Mouse (Mus musculus): ENCODE data around the gene Fzd9. TPM values are rescaled to one million over a fixed set of nuclear protein-coding genes. Genes with fewer than 3 reads are reported as not detected.
"Not testable (repeated sequence)": the region's sequence is repeated elsewhere in the genome, so short reads cannot be mapped to it uniquely, and the experiment has no call there.

The Fzd9 gene
- total RNA-seq, 4 experiments from 2014 or later = 1.3 to 1.9 (median 1.6) TPM

DNA sequence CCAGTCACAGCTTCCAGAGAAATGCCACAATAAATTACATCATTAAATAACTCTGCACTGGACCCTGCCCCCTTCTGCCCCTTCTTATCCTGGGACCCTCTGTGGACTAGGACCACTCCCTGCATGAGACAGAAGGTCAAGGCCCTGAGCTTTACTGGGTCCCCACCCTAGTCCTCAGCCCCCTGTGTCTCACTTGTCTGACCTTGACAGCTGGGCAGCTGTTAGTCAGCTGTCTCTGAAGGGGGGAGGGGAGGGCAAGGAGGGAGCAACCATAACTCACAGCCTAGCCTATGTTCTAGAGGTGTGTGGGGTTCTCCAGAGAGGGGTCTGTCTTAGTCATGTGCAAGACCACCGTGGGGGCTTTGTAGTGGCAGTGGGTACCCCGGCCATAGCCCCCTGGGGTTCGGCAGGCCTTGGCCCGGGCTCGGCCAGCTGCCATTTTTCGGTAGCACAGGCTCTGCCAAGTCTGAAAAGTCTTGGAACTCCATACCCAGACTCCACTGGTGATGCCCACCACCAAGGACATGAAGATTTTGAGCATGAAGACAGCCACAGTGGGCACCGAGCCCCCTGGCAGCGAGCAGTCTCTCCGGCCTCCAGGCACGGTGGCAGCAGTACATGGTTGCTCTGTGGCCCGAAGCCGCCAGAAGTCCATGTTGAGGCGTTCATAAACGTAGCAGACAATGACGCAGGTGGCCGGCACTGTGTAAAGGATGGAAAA lies 1.9 kb downstream of the Fzd9 start:
- DNase-seq (ENCODE audit: low spot score) = no peak

DNA sequence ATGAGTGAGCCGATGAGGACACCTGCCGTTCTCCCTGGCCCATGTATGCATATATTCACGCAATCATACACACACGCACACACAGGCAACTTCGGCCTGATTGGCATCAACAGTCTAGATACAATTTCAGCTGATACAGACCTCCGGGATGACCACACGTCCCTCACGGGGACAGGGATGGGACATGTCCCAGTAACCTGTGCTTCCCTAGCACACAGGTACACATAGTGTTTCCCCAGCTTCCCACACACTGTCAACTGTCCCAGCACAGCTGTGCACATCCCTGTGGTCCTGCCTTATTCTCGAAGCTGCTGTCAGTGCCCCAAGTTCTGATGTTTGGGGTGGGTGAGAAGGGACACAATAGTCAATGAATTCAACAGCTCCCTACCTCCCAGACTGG lies 3.7 kb downstream of the Fzd9 start:
- DNase-seq (ENCODE audit: low spot score) = no peak

DNA sequence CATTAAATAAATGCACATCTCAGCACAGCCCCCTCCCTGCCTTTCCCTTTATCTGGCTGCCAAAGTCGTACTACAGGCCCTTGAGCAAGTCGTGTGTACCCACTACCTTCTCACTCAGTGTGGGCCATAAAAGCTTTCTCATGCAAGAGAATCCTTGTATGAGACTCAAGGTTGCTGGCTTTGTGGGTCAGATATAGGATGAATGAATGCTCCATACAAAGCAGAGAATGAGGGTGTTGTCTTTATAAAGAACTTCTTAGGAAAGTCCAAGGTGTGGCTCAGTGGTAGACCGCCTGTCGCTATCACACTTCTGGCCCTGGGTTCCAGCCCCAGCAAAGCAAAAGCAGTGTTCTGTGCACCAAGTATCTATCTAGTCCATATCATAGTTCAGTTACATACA lies 4.5 kb downstream of the Fzd9 start:
- no peak for DNase-seq (ENCODE audit: low spot score)

DNA sequence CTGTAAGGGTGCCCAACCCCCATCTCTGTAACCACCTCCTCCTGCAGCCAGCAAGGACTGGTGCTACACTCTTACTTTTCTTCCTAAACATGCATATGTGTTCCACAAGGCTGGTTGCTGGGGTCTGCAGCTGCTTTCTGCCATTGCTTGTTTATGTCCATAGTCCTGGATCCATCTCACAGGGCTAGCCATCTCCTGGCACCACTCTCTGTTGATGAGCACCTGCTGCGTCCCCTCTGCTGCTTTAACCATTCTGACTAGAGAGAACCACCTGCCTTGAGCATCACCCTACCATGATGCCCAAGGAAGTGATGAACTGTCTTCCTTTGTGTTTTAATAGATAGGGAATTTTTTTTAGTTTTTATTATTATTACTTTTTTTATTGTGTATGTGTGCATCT lies 7.9 kb downstream of the Fzd9 start:
- DNase-seq (ENCODE audit: low spot score) = no peak

DNA sequence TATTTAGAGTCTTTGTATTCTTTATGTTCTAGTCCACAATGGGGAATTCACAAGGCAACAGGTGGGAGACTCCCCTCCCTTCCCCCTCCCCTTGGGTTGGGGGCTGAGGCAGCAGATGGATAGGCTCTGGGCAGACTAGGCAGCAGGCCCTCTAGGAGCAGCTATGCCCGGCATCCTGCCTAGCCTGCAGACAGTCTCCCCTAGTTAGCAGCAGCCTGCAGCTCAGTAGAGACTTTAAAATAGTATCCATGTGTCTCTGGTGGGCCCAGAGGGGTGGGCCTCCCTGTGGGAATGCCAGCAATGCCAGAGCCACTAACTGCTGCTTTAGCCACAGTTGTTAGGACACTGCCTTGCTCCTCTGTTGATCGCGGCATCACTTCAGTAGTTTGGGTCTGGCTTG lies 8.4 kb downstream of the Fzd9 start:
- no peak for DNase-seq (ENCODE audit: low spot score)

DNA sequence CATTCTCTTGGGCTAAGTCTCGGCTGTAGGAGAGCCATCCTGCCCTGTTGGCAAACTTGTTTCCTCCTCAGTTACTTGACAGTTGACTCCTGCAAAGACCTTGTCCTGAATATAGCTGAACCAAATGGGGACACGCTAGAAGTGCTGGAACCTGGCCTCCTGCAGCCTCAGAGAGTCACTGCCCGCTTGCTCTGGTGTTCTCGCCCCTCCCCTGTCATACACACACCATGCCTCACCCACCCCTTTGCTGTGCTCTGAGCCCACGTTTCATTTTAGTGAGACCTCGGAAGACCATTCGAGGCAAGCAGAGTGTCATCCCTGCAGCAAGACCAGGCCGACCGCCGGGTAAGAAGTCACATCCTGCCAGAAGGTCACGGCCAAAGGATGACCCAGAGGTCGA lies 8.9 kb downstream of the Fzd9 start:
- no peak for DNase-seq (ENCODE audit: low spot score)

DNA sequence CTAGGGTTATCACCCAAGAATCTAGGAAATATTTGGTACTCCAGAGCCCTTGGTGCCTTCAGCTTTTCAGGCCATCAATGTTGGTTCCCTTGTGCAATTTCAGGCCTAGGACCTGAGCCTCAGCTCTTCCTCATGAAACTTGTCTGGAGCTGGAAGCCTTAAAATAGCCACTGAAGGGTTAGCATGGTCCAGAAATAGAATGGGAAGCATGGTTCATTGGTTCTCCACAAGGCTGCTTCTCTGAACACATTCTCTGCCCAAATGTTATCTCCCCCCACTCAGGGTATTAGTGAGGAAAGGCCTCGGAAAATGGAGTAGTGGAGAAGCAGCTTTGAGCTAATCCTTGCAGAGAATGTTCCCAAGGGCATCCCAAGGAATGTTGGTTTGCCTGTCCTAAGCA lies 9.6 kb downstream of the Fzd9 start:
- no peak for DNase-seq (ENCODE audit: low spot score)

DNA sequence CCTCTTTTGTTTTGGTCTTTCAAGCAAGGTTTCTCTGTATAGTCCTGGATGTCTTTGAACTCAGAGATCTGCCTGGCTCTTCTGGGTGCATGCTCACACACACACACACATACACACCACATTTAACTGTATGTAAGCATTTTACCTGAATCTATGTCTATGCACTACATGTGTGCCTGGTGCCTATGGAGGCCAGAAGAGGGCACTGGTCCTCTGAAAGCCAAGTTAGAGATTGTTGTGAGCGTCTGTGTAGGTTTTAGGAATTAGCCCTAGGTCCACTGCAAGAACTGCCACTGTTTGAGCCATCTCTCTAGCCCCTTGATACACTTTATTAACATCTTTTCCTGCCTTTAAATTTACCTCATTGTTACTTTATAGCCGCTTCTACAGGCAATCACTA lies 12.2 kb downstream of the Fzd9 start:
- no peak for DNase-seq (ENCODE audit: low spot score)

DNA sequence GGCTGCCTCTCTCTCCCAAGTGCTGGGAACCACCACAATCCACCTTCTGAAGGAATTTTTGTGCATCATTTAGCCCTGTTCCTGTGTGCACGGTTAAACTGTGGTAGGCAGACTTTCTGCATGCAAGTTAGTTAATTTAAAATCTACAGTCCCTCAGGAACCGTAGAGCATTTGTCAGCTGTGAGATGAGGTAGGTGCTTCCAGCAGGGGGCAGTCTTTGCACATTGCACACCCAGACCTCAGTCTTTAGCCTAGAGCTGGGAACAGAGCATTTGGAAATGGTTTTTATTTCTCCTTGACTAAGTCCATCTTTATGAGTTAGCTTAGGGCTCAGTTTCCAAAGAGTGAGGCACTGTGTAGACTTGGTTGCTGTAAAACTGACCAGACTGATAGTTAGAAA lies 14.5 kb downstream of the Fzd9 start:
- DNase-seq (ENCODE audit: low spot score) = peak; percentile 62

DNA sequence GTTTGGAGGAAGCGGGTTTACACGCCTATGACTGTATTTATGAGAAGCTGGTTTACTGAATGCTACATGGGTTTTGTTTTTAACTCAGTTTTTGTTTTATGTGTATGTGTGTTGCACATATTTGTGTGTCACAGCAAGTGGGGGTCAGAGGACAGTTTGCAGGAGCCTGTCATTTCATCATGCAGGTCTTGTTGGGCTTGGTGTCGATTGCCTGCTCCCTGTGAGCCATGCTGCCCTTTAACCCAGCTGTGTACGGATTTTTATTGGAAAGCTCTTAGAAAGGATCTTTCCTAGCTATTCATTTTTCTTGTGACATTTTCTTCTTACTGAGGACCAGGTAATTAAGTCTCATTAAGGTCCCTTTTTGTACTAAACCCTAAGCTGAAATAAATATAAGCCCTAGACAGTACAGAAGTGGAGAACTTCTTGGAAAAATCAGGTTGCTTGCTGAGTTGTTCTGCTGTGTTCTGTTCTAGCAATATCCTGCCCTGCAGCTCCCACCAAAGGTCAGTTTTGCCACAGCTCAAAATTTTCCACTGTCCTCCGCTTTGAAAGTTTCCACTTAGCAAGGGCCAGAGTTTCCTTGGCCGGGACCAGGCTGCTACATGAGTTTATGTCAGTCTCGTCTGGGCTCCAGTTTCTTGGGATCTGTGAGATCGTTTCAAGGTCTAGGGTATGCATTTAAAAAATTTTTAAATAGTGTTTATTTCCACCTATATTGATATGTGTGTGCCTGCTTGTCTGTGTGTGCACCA lies 17.7 kb downstream of the Fzd9 start:
- no peak for DNase-seq (ENCODE audit: low spot score)

DNA sequence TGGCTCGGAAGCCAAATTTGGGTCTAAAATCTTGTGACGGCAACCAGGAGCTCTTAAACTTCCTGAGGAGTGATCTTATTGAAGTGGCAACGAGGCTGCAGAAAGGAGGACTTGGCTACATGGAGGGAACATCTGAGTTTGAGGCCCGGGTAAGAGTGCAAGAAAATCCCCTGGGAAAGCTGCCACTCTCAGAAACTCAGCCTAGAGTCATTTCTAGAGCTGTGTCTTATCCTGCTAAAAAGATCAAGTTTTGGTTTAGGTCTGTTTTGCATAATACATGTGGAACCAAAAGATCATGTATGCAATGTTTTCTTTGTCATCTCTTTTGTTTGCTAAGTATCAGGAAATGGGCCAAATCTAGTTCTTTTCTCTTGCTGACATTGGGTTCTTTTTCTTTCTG lies 20.8 kb downstream of the Fzd9 start:
- DNase-seq (ENCODE audit: low spot score) = no peak

DNA sequence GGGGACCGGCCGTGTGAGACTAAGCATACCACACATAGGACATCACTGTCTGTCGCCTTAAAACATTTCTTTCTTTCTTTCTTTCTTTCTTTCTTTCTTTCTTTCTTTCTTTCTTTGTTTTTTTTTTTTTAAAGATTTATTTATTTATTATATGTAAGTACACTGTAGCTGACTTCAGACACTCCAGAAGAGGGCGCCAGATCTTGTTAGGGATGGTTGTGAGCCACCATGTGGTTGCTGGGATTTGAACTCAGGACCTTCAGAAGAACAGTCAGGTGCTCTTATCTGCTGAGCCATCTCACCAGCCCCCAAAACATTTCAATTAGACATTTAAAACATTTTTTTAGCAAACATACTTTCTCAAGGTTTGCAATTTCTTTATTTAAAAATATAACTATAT lies 25.2 kb downstream of the Fzd9 start:
- not testable (repeated sequence) for DNase-seq (ENCODE audit: low spot score)

DNA sequence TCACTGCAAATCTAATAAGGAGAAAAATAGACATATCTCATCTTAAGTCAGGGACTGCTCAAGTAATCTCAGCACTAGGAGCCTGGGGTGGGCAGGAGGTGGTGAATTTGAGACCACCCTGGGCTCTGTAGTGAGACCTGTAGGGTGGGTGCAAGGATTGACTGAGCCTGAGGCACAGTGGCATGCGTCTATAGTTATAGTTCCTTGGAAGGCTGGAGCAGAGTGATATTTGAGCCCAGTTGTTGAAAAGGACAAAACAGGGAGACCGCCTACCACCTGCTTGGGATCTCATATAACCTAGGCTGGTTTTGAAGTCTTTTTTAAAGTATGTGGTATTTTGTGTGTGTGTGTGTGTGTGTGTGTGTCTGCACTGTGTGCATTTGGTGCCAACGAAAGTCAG lies 26.9 kb downstream of the Fzd9 start:
- DNase-seq (ENCODE audit: low spot score) = no peak

DNA sequence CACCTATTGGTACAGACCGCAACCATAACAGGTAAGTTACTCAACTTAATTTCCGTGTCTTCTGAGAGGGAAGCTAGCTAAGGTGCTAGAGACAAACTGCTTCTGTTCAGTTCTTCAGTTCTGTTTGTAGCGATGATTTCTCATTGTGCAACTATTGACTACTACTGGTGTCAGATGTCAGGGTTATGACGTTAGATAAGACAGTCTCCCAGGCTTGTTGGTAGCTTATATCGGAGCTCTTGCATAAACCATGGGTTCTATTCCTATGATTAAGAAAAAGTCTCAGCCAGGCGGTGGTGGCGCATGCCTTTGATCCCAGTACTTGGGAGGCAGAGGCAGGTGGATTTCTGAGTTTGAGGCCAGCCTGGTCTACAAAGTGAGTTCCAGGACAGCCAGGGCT lies 29.0 kb downstream of the Fzd9 start:
- DNase-seq (ENCODE audit: low spot score) = no peak

DNA sequence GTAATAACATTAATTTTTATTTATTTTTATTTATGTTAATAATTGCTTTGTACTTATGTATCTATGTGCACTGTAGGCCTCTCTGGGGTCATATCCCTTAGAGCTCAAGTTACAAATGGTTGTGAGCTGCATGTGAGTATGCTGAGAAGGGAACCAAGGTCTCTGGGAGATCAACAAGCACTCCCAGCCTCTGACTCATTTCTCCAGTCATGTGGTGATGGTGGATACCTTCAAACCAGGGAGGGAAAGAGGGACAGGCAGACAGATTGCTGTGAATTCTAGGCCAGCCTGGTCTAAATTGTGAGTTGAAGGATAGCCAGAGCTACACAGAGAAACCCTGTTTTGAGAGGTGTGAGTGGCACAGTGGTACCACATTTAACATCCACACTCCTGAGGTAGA lies 30.1 kb downstream of the Fzd9 start:
- no peak for DNase-seq (ENCODE audit: low spot score)

DNA sequence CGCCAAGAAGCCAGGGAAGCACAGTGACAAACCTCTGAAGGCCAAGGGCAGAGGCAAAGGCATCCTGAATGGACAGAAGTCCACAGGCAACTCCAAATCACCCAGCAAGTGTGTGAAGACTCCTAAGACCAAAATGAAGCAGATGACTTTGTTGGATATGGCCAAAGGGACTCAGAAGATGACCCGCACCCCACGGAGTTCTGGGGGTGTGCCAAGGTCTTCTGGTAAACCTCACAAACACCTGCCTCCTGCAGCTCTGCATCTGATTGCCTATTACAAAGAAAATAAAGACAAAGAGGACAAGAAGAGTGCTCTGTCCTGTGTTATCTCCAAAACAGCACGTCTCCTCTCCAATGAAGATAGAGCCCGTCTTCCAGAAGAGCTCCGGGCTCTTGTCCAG lies 34.2 kb downstream of the Fzd9 start:
- no peak for DNase-seq (ENCODE audit: low spot score)

DNA sequence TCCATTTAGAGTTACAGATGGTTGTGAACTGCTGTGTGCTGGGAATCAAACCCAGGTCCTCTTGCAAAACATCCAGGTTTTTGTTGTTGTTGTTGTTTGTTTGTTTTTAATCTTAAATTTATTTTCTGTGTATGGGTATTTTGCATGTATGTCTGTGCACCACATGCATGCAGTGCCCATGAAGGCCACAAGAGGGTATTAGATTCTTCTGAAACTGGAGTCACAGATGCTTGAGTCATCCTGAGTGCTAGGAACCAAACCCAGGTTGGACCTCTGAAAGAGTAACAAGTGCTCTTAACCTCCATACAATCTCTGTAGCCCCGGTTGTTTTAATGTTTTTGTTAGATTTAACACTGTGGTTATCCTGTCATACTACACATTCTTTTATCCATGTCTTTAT lies 42.8 kb downstream of the Fzd9 start:
- no peak for DNase-seq (ENCODE audit: low spot score)

DNA sequence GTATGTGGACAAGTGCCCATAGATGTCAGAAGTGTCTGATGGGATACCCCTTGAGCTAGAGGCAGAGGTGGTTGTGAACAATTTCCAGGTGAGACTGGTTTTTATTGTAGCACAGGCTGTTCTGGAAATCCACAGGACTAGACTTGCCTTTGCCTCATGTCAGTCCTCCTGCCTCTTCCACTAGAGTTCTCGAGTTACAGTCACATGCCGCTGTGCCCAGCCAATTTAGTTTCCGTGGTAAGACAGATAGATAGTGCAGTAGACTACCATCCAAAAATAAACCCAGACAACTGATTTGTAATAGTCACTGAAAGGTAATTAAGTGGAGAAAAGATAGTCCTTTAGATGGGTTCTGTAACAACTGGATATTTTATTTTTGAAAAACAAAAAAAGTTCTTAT lies 48.3 kb downstream of the Fzd9 start:
- DNase-seq (ENCODE audit: low spot score) = peak; percentile 49

Small RNAs within 50 kb of the gene (microRNA-seq; reads per million reads assigned to microRNA genes)
- not detected for gene Gm25315

Other genes starting within 250 kb of the Fzd9 start
- 10 to 100 TPM; 67.0 to 71.0 (median 70.2) TPM for gene Abhd11, start 242.1 kb downstream of the Fzd9 start, total RNA-seq (2022)
- gene Stx1a, start 227.7 kb downstream of the Fzd9 start, total RNA-seq (2022) = 1 to 10 TPM in 3 of 4 experiments, under 1 TPM in 1; 0.88 to 2.4 (median 1.2) TPM
- gene Dnajc30, start 187.0 kb downstream of the Fzd9 start, total RNA-seq (2022) = 10 to 100 TPM; 43.8 to 49.3 (median 45.5) TPM
- gene Bud23, start 186.3 kb downstream of the Fzd9 start, total RNA-seq (2022) = 10 to 100 TPM; 18.0 to 31.3 (median 23.7) TPM
- under 1 TPM; 0.37 to 0.57 (median 0.47) TPM for gene Vps37d, start 173.0 kb downstream of the Fzd9 start, total RNA-seq (2022)
- 10 to 100 TPM; 18.0 to 39.9 (median 21.3) TPM for gene Mlxipl, start 161.3 kb downstream of the Fzd9 start, total RNA-seq (2022)
- 10 to 100 TPM in 3 of 4 experiments, 1 to 10 TPM in 1; 9.6 to 14.0 (median 10.7) TPM for gene Tbl2, start 101.6 kb downstream of the Fzd9 start, total RNA-seq (2022)
- 10 to 100 TPM; 39.8 to 47.6 (median 44.6) TPM for gene Bcl7b, start 82.9 kb downstream of the Fzd9 start, total RNA-seq (2022)
- gene Baz1b, start 64.0 kb downstream of the Fzd9 start, total RNA-seq (2022) = 10 to 100 TPM; 40.4 to 48.7 (median 43.6) TPM
- under 1 TPM in 3 of 4 experiments, not detected in 1; 0.24 to 0.94 (median 0.90) TPM for gene Fkbp6, start 98.8 kb upstream of the Fzd9 start, total RNA-seq (2022)
- under 1 TPM in 1 of 4 experiments, not detected in 3; 0.28 TPM for gene Trim50, start 102.1 kb upstream of the Fzd9 start, total RNA-seq (2022)
- 10 to 100 TPM; 11.4 to 15.1 (median 13.3) TPM for gene Nsun5, start 118.7 kb upstream of the Fzd9 start, total RNA-seq (2022)
- gene Pom121, start 143.3 kb upstream of the Fzd9 start, total RNA-seq (2022) = 10 to 100 TPM in 3 of 4 experiments, 1 to 10 TPM in 1; 9.4 to 11.7 (median 10.8) TPM